Mouse (Mus musculus): ENCODE data around the gene Cklf.

DNA sequence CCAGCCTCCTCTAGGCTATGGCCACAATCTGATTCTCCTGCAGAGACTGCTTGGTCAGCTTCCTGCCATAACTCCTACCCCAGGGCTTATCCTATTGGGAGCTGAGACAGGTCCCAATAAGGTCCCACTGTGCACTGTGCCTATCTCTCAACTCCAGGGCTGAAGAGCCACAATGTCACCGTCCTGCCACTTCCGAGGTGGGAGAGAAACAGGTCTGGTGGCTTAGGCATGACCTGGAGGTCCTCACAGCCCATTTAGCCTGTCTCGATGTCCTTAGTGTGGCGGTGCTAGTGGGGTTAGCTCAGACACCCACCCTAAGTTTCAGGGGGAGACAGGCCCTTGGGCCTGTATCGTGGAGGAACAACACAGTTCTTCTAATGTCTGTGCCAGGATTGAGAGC, 33.1 kb upstream of the Cklf start:
- no peak for TF ChIP-seq POLR2A (IDR thresholded peaks at IDR 0.05; ENCODE audit: borderline replicate concordance, control insufficient read depth, low read depth, low read length)
- no peak for TF ChIP-seq CTCF (IDR thresholded peaks at IDR 0.05; ENCODE audit: control insufficient read depth, insufficient read depth, low read length)
